In genomic region chr9:4442908-4443307, GRCm38 (mm10) we compare ENCODE assay signal across 8 mouse cellular contexts.
A peak's percentile ranks its signal among the peaks of the same experiment; 100 is the strongest.
DNase-seq lines count a peak whose midpoint lies in the region; TF ChIP-seq lines count a peak whose summit lies in the region.

No protein-coding gene starts in this region.

- no peak overlapping the region for H3K27ac ChIP-seq in layer of hippocampus, adult 2 months

- H3K4me3 ChIP-seq in layer of hippocampus, adult 2 months = no peak overlapping the region
- H3K4me3 ChIP-seq in lung, adult 2 months (replicated peaks; ENCODE audit: extremely low read depth, low read depth, low read length) = no peak overlapping the region

- no peak for DNase-seq in layer of hippocampus, adult 2 months (ENCODE audit: low spot score in 2 of 2)
- no peak for DNase-seq in layer of hippocampus, postnatal 25 days (ENCODE audit: extremely low spot score in 1 of 2, low spot score in 1 of 2)
- peak; percentile 49 for DNase-seq in MEL-GATA-1-ER (ENCODE audit: extremely low read depth, low read depth)
- DNase-seq in cerebellum, postnatal 36 days = peak; percentile 10 to 18
- DNase-seq in induced T-regulatory cell, adult 2 months (ENCODE audit: low read depth) = peak; percentile 55
- peak; percentile 12 for DNase-seq in lung, adult 2 months
- peak; percentile 17 for DNase-seq in retina, postnatal 7 days (ENCODE audit: low read depth, low spot score)
- no peak for DNase-seq in right cerebral cortex, adult 18-20 months

- WGBS in lung, adult 2 months = 20% methylated on average over 2 of the region's 2 CpGs

- no peak for TF ChIP-seq POLR2A in lung, adult 2 months (IDR thresholded peaks at IDR 0.05; ENCODE audit: borderline replicate concordance, extremely low read depth, low read depth, low read length)

- H3K4me1 ChIP-seq in lung, adult 2 months (ENCODE audit: control insufficient read depth, insufficient read depth, low read length) = no peaks in the 10 kb centered on the region

- peak; percentile 73 for TF ChIP-seq CTCF in layer of hippocampus, adult 2 months (conservative IDR thresholded peaks at IDR 0.05)
- peak; percentile 42; the same call in 1 of the 2 replicates for TF ChIP-seq CTCF in lung, adult 2 months (IDR thresholded peaks at IDR 0.05; ENCODE audit: insufficient read depth, low read length)

Comparison
In these comparisons a context has a peak if more than half of its experiments do, and no peak if none do; other contexts are left out.
1. DNase-seq: peak in MEL-GATA-1-ER (single experiment), cerebellum, postnatal 36 days (2 of 2), induced T-regulatory cell, adult 2 months (single experiment), lung, adult 2 months (single experiment) and retina, postnatal 7 days (single experiment); none in layer of hippocampus, adult 2 months (0 of 2), layer of hippocampus, postnatal 25 days (0 of 2) and right cerebral cortex, adult 18-20 months (single experiment).